Mouse (Mus musculus): ENCODE measurements around the gene Aicda. TPM values are rescaled to one million over a fixed set of nuclear protein-coding genes. Genes with fewer than 3 reads are reported as not detected.
"Not testable (repeated sequence)": the region's sequence is repeated elsewhere in the genome, so short reads cannot be mapped to it uniquely, and the experiment has no call there.

The Aicda gene
- polyA plus RNA-seq, 1 experiment from 2014 or later, result 0.05 TPM

GRCm38 (mm10) chr6:122531466-122532174, 22.0 kb upstream of the Aicda start:
- Histone ChIP-seq H3K4me2 (replicated peaks; ENCODE audit: low read depth, low read length) (no peak overlapping the region), H3K9me3 (ENCODE audit: low read length) (no peaks in the 10 kb centered on the region), H3K4me3 (ENCODE audit: low read depth, low read length) (no peak overlapping the region), H3K27ac (ENCODE audit: low read length) (no peak overlapping the region), H3K27me3 (replicated peaks; ENCODE audit: insufficient read depth, low read length) (no peaks in the 10 kb centered on the region), H3K4me1 (ENCODE audit: insufficient read depth, low read depth, low read length) (no peaks in the 10 kb centered on the region), H3K36me3 (ENCODE audit: insufficient read depth, low read length) (no peaks in the 10 kb centered on the region), H3K9ac (replicated peaks; ENCODE audit: low read depth) (no peak overlapping the region)
- ATAC-seq (no peak), DNase-seq (ENCODE audit: low spot score) (peak; percentile 28)
- TF ChIP-seq EP300 (IDR thresholded peaks at IDR 0.05), result no peak
- no peak for TF ChIP-seq CTCF (IDR thresholded peaks at IDR 0.05)
- 55% methylated on average over 8 of the region's 8 CpGs for WGBS

- Histone ChIP-seq H3K9ac (replicated peaks; ENCODE audit: low read depth) (no peak overlapping the region), H3K4me2 (replicated peaks; ENCODE audit: low read depth, low read length) (no peak overlapping the region), H3K27ac (ENCODE audit: low read length) (no peak overlapping the region), H3K4me3 (ENCODE audit: low read depth, low read length) (no peak overlapping the region), H3K4me1 (ENCODE audit: insufficient read depth, low read depth, low read length) (no peaks in the 10 kb centered on the region), H3K27me3 (replicated peaks; ENCODE audit: insufficient read depth, low read length) (no peaks in the 10 kb centered on the region), H3K36me3 (ENCODE audit: insufficient read depth, low read length) (no peaks in the 10 kb centered on the region), H3K9me3 (ENCODE audit: low read length) (no peaks in the 10 kb centered on the region)
- DNase-seq (ENCODE audit: low spot score) (peak; percentile 69), ATAC-seq (peak; percentile 56)
- TF ChIP-seq CTCF (IDR thresholded peaks at IDR 0.05) (no peak), EP300 (IDR thresholded peaks at IDR 0.05) (no peak)
- 11% methylated on average over 4 of the region's 4 CpGs for WGBS
Measured at GRCm38 (mm10) chr6:122532883-122533302, 20.7 kb upstream of the Aicda start.

GRCm38 (mm10) chr6:122534032-122534431, 19.6 kb upstream of the Aicda start:
- Histone ChIP-seq H3K4me3 (ENCODE audit: low read depth, low read length) (no peak overlapping the region), H3K4me1 (ENCODE audit: insufficient read depth, low read depth, low read length) (no peaks in the 10 kb centered on the region), H3K36me3 (ENCODE audit: insufficient read depth, low read length) (no peaks in the 10 kb centered on the region), H3K9me3 (ENCODE audit: low read length) (no peaks in the 10 kb centered on the region), H3K27ac (ENCODE audit: low read length) (no peak overlapping the region), H3K4me2 (replicated peaks; ENCODE audit: low read depth, low read length) (no peak overlapping the region), H3K27me3 (replicated peaks; ENCODE audit: insufficient read depth, low read length) (no peaks in the 10 kb centered on the region), H3K9ac (replicated peaks; ENCODE audit: low read depth) (no peak overlapping the region)
- no peak for ATAC-seq
- DNase-seq (ENCODE audit: low spot score), result no peak
- 22% methylated on average over 3 of the region's 3 CpGs for WGBS
- TF ChIP-seq EP300 (IDR thresholded peaks at IDR 0.05) (no peak), CTCF (IDR thresholded peaks at IDR 0.05) (no peak)

- no peak overlapping the region for H3K27ac ChIP-seq (ENCODE audit: low read length)
- no peaks in the 10 kb centered on the region for H3K4me1 ChIP-seq (ENCODE audit: insufficient read depth, low read depth, low read length)
- H3K9ac ChIP-seq (replicated peaks; ENCODE audit: low read depth), result no peak overlapping the region
- WGBS, result 75% methylated on average over 9 of the region's 9 CpGs
- no peak overlapping the region for H3K4me2 ChIP-seq (replicated peaks; ENCODE audit: low read depth, low read length)
- H3K4me3 ChIP-seq (ENCODE audit: low read depth, low read length), result no peak overlapping the region
- no peak for DNase-seq (ENCODE audit: low spot score)
- no peaks in the 10 kb centered on the region for H3K36me3 ChIP-seq (ENCODE audit: insufficient read depth, low read length)
- H3K9me3 ChIP-seq (ENCODE audit: low read length), result no peaks in the 10 kb centered on the region
- ATAC-seq, result no peak
- no peaks in the 10 kb centered on the region for H3K27me3 ChIP-seq (replicated peaks; ENCODE audit: insufficient read depth, low read length)
- TF ChIP-seq CTCF (IDR thresholded peaks at IDR 0.05) (no peak), EP300 (IDR thresholded peaks at IDR 0.05) (no peak)
Measured at GRCm38 (mm10) chr6:122539564-122539963, 14.0 kb upstream of the Aicda start.

GRCm38 (mm10) chr6:122542459-122542858, 11.1 kb upstream of the Aicda start:
- H3K27me3 ChIP-seq (replicated peaks; ENCODE audit: insufficient read depth, low read length); H3K9ac ChIP-seq (replicated peaks; ENCODE audit: low read depth); H3K27ac ChIP-seq (ENCODE audit: low read length); ATAC-seq; H3K9me3 ChIP-seq (ENCODE audit: low read length); H3K36me3 ChIP-seq (ENCODE audit: insufficient read depth, low read length); H3K4me3 ChIP-seq (ENCODE audit: low read depth, low read length); H3K4me2 ChIP-seq (replicated peaks; ENCODE audit: low read depth, low read length); DNase-seq (ENCODE audit: low spot score); H3K4me1 ChIP-seq (ENCODE audit: insufficient read depth, low read depth, low read length): not testable (repeated sequence)
- 78% methylated on average over 5 of the region's 5 CpGs for WGBS

GRCm38 (mm10) chr6:122543574-122543973, 10.0 kb upstream of the Aicda start:
- Histone ChIP-seq H3K9ac (replicated peaks; ENCODE audit: low read depth) (no peak overlapping the region), H3K4me2 (replicated peaks; ENCODE audit: low read depth, low read length) (no peak overlapping the region), H3K27me3 (replicated peaks; ENCODE audit: insufficient read depth, low read length) (no peaks in the 10 kb centered on the region), H3K9me3 (ENCODE audit: low read length) (no peaks in the 10 kb centered on the region), H3K27ac (ENCODE audit: low read length) (no peak overlapping the region), H3K36me3 (ENCODE audit: insufficient read depth, low read length) (no peaks in the 10 kb centered on the region), H3K4me1 (ENCODE audit: insufficient read depth, low read depth, low read length) (no peaks in the 10 kb centered on the region), H3K4me3 (ENCODE audit: low read depth, low read length) (no peak overlapping the region)
- TF ChIP-seq CTCF (IDR thresholded peaks at IDR 0.05), result no peak
- TF ChIP-seq EP300 (IDR thresholded peaks at IDR 0.05), result no peak
- 71% methylated on average over 5 of the region's 5 CpGs for WGBS
- DNase-seq (ENCODE audit: low spot score) (no peak), ATAC-seq (no peak)

- Histone ChIP-seq H3K4me3 (ENCODE audit: low read depth, low read length) (no peak overlapping the region), H3K4me1 (ENCODE audit: insufficient read depth, low read depth, low read length) (no peaks in the 10 kb centered on the region), H3K9me3 (ENCODE audit: low read length) (no peaks in the 10 kb centered on the region), H3K4me2 (replicated peaks; ENCODE audit: low read depth, low read length) (no peak overlapping the region), H3K36me3 (ENCODE audit: insufficient read depth, low read length) (no peaks in the 10 kb centered on the region), H3K27ac (ENCODE audit: low read length) (no peak overlapping the region), H3K9ac (replicated peaks; ENCODE audit: low read depth) (no peak overlapping the region), H3K27me3 (replicated peaks; ENCODE audit: insufficient read depth, low read length) (no peaks in the 10 kb centered on the region)
- DNase-seq (ENCODE audit: low spot score), result no peak
- 94% methylated on average over 1 of the region's 1 CpGs for WGBS
- TF ChIP-seq CTCF (IDR thresholded peaks at IDR 0.05), result no peak
- no peak for TF ChIP-seq EP300 (IDR thresholded peaks at IDR 0.05)
- ATAC-seq, result no peak
Measured at GRCm38 (mm10) chr6:122544672-122545071, 8.9 kb upstream of the Aicda start.
